Mouse (Mus musculus) gastrocnemius, adult 2 months (tissue): ENCODE results near the gene Atraid. TPM values are rescaled to one million over a fixed set of nuclear protein-coding genes. Genes with fewer than 3 reads are reported as not detected.
"Not testable (repeated sequence)": the region's sequence is repeated elsewhere in the genome, so short reads cannot be mapped to it uniquely, and the experiment has no call there.

Experiments used
- DNase-seq: peaks from one replicate; pipeline ENCODE4 v3.0.0; 2022
- H3K27ac ChIP-seq: fragments of 200-600 bp; 2 replicates; pipeline ENCODE4 v1.8.1; 2022; ENCODE audit warnings: mild to moderate bottlenecking
- H3K4me3 ChIP-seq: fragments of 200-600 bp; 2 replicates; pipeline ENCODE4 v1.8.1; 2022; ENCODE audit warnings: mild to moderate bottlenecking, moderate library complexity
- CTCF ChIP-seq: fragments of 200-600 bp; IDR thresholded peaks from 2 replicates; pipeline ENCODE4 v1.8.1; 2022; ENCODE audit warnings: antibody characterized with exemption, mild to moderate bottlenecking, moderate library complexity
- intact Hi-C: fragments of 180-260 bp; cut with DNase I; formaldehyde crosslinking; loops from one replicate; pipeline ENCODE4 v1.15.1; 2025
- long read RNA-seq, 2 experiments: library from polyadenylated mRNA; stranded (forward); transcript quantifications; one replicate each; pipeline ENCODE4 v2.0.0; 2021
- total RNA-seq, 2 experiments: library from RNA; stranded (reverse); gene quantifications; 2 replicates each; pipeline ENCODE4 v1.2.3; 2021

Gene Atraid
- 10 to 100 TPM; 40.9 to 41.6 TPM for total RNA-seq
- long read RNA-seq, experiment 1, transcript Atraid-201 (7 exons, 966 nt), result major isoform, 44 of 50 reads
- long read RNA-seq, experiment 1, partial matches to known transcripts, result 1 of 50 reads
- long read RNA-seq, experiment 1, other reads (novel, unspliced or antisense), result 0 of 50 reads
- long read RNA-seq, experiment 2, transcript Atraid-201 (7 exons, 966 nt), result major isoform, 38 of 45 reads
- long read RNA-seq, experiment 2, partial matches to known transcripts, result 1 of 45 reads
- long read RNA-seq, experiment 2, other reads (novel, unspliced or antisense), result 4 of 45 reads

GRCm38 (mm10) chr5:31047848-31048762 is at the start of gene Atraid:
Gene Atraid (plus strand): TSS chr5:31048312.
- peak within 1 kb of the TSS; percentile 96 for H3K27ac ChIP-seq
- no peak for TF ChIP-seq CTCF
- intact Hi-C loops, result loop anchor here (5.0 to 10.0 kb wide), 3 partner anchors 76 to 247 kb away; partner anchors contain the start of genes Fndc4, Gckr and Ift172
- DNase-seq, result peak; percentile 100
- peak within 1 kb of the TSS; percentile 98 for H3K4me3 ChIP-seq

GRCm38 (mm10) chr5:30999324-30999723 is 48.8 kb upstream of the Atraid start:
- H3K4me3 ChIP-seq, result no peak overlapping the region
- no peak for TF ChIP-seq CTCF
- H3K27ac ChIP-seq, result no peak overlapping the region
- DNase-seq, result no peak
- intact Hi-C loops, result loop anchor here (2.0 kb wide), 1 partner anchor 193 kb away; no protein-coding TSS in a partner anchor

DNA sequence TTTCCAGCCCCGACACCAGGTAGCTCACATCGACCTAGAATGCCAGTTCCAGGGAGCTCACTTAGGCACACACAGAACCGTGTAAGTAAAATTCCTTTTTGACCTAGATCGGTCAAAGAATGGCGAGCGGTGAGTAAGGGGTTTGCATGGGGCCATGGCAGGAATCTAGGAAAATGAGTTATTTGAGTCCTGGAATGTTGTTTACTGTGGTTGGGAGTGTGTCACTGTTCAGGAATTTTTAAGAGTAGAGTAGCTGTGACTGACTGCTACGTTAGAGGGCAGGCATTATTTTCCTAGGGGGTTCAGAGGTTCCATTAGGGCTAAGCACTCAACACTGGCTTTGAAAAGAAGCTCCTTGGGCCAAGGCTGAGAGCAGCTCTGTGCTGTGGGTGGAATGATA is 48.0 kb upstream of the Atraid start:
- no peak for TF ChIP-seq CTCF
- Histone ChIP-seq H3K4me3 (no peak overlapping the region), H3K27ac (no peak overlapping the region)
- intact Hi-C loops, result loop anchor here (10.0 kb wide), 1 partner anchor 295 kb away; no protein-coding TSS in a partner anchor
- no peak for DNase-seq

DNA sequence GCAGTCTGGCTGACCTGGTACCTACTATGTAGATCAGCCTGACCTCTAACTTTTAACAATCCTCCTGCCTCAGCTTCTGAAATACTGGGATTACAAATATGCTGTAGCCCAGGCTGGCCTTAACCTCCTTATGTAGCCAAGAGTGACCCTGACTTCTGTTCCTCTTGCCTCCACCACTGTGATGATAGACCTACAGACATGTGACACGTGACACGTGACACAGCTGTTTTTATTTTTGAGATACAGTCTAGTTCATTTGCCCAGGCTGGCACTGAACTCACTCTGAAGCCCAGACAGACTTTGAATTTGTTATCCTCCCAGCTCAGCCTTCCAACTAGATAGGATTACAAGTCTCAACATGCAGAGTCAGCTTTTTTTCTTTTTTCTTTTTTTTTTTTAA is 47.1 kb upstream of the Atraid start:
- TF ChIP-seq CTCF, result no peak
- intact Hi-C loops, result loop anchor here (10.0 kb wide), 1 partner anchor 296 kb away; no protein-coding TSS in a partner anchor
- peak overlapping the region; percentile 48; the same call in 1 of the 2 replicates for H3K27ac ChIP-seq
- no peak for DNase-seq
- no peak overlapping the region for H3K4me3 ChIP-seq

DNA sequence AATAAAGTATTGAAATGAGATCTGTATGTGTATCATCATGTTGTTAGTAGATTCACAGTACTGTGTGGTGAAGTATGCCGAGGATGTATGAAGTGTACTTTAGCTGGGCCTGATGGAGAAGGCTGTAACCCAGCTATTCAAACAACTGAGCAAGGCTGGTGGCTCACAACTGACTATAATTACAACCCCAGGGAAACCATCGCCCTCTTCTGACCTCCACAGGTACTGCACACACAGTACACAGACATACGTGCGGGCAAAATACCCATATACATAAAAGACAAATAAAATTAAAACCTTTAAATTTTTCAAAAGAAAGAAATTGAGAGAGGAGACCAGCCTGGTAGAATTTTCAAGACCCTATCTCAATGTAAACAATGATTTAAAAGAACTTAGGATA is 46.6 kb upstream of the Atraid start:
- intact Hi-C loops, result loop anchor here (10.0 kb wide), 1 partner anchor 297 kb away; no protein-coding TSS in a partner anchor
- peak; percentile 40 for TF ChIP-seq CTCF
- H3K27ac ChIP-seq, result no peak overlapping the region
- no peak for DNase-seq
- H3K4me3 ChIP-seq, result no peak overlapping the region

GRCm38 (mm10) chr5:31004184-31004583 is 43.9 kb upstream of the Atraid start:
- no peak overlapping the region for H3K4me3 ChIP-seq
- TF ChIP-seq CTCF, result peak; percentile 93
- no peak overlapping the region for H3K27ac ChIP-seq
- DNase-seq, result peak; percentile 92
- intact Hi-C loops, result loop anchor here (10.0 kb wide), 1 partner anchor 299 kb away; no protein-coding TSS in a partner anchor

DNA sequence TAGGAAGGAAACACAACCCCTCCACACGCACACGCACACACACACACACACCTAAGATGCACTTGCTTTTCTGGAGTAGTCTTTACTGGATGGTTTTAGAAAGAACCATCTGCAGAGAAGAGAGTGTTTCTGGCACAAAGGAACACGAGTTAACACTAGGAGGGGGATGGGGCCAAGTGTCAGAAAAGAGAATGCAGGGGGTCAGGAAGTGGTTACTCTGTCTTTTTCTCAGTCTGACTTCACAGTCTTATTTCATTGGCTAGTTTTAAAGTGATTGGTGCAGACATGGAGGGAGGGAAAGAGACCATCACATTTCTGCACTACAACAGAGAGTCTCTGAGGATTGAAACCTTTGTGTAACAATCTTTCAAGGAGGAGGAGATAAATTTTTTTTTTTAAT is 35.4 kb upstream of the Atraid start:
- no peak for TF ChIP-seq CTCF
- Histone ChIP-seq H3K27ac (no peak overlapping the region), H3K4me3 (no peak overlapping the region)
- intact Hi-C loops, result no loop called here
- DNase-seq, result no peak

DNA sequence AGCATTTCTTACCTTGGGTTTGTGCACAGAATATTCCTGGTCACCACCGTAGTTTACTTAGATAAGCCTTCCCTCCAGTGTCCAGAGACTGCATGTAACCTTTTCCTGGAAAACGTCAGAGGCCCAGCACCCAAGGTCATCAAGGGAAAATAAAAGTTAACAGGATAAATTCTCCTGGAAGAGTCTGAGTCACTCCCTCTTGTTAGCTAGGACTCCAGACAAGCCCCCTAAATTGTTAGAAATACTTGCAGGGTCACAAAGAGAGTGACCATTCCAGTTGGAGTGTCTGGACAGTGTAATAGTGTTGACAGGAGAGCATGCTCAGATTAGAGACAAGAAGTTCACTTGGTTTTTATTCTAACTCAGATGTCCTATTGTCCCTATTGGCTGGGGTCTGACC is 32.2 kb upstream of the Atraid start:
- intact Hi-C loops, result no loop called here
- H3K27ac ChIP-seq, result no peak overlapping the region

GRCm38 (mm10) chr5:31021790-31022189 is 26.3 kb upstream of the Atraid start:
- H3K27ac ChIP-seq, intact Hi-C loops, DNase-seq, H3K4me3 ChIP-seq: not testable (repeated sequence)

More for the DNA sequence above, 32.2 kb upstream of the Atraid start:
- H3K4me3 ChIP-seq, result no peak overlapping the region
- DNase-seq, result no peak
- no peak for TF ChIP-seq CTCF

DNA sequence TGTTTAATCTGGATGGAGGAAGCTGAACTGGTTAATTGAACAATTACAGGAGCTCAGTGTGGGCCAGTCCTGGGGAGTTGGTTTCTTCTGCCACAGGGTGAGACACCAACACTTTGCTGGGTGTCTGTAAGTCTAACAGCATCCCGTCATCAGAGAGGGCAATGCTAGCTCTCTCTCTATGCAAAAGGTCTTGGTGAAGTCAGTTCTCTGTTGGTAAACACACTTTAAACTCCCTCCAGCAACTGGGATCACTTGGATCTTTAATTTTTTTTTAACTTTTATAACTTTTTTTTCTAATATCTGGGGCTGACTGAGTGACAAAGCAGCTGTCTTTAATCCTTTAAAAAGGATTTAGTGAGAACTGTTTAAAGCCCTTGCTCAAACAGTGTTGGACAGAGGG is 25.4 kb upstream of the Atraid start:
- Histone ChIP-seq H3K4me3 (no peak overlapping the region), H3K27ac (no peak overlapping the region)
- intact Hi-C loops, result no loop called here
- no peak for TF ChIP-seq CTCF
- DNase-seq, result no peak

DNA sequence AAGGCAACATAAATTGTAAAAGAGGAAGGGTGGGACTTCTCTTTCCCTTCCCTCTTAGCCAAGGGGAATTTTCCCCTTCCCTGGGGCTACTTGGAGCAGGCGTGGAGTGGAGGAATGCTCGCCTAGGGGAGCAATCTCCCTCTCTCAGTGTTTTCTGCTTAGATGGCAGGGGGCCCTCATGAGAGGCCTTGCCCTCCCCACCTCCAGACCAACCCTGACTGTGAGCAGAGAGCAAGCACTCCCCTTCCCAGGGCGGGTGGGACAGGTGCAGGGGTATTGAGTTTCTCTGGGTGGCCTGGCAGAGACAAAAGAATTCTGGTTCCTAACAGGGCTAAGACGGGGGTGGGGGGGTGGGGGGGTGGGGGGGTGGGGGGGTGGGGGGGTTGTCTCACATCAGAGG is 24.9 kb upstream of the Atraid start:
- no peak overlapping the region for H3K4me3 ChIP-seq
- TF ChIP-seq CTCF, result no peak
- no peak for DNase-seq
- H3K27ac ChIP-seq, result peak overlapping the region; percentile 40; the same call in 1 of the 2 replicates
- intact Hi-C loops, result no loop called here

- TF ChIP-seq CTCF, result no peak
- intact Hi-C loops, result no loop called here
- no peak for DNase-seq
- Histone ChIP-seq H3K27ac (no peak overlapping the region), H3K4me3 (no peak overlapping the region)
Measured at GRCm38 (mm10) chr5:31024641-31025040, 23.5 kb upstream of the Atraid start.

DNA sequence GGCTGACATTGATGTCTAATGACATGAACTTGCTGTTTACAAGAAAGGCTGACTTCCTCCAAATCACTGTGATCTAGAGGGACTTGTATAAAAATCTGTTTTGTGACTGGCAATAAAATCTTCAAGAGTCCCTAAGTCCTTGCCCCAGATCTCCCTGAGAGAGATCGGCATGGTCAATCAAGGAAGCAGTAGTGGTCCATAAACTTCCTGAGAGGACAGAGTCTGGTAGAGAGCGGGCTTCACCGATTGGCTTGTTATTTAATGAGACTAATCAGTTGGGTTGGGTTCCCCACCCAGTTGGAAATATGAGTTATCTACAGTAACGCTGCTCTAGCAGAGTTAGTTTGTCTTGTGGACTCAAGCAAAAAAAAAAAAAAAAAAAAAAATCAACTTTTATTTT is 17.2 kb upstream of the Atraid start:
- no peak for TF ChIP-seq CTCF
- no peak overlapping the region for H3K27ac ChIP-seq
- no peak overlapping the region for H3K4me3 ChIP-seq
- intact Hi-C loops, result no loop called here
- no peak for DNase-seq
